Mouse (Mus musculus): ENCODE data around the gene Fam155a. TPM values are rescaled to one million over a fixed set of nuclear protein-coding genes. Genes with fewer than 3 reads are reported as not detected.

Gene Fam155a
- polyA plus RNA-seq, 2 experiments, result 1.1 to 2.1 TPM

DNA sequence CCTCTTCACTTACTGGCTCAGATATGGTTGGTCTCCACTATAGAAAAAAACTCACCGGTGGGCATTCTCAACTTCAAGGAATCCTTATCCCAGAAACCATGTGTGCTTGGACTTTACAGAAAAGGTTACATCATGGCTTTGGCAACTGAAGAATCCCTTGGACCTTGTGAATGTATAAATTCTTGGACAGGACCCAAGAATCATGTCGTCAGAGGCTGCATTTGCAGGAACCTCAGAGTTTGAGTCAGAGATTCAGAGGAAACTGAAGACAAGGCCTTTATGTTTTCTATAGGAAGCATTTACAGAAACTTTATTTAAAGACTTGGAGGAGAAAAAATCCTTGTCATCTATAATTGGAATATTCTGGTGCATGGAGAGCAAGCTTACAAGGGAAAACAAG is 475.9 kb downstream of the Fam155a start:
- Histone ChIP-seq H3K27me3 (ENCODE audit: control insufficient read depth, insufficient read depth, low read length) (no peaks in the 10 kb centered on the region), H3K36me3 (ENCODE audit: control insufficient read depth, insufficient read depth, low read length) (no peaks in the 10 kb centered on the region), H3K9ac (ENCODE audit: low read depth, low read length, severe bottlenecking) (no peak overlapping the region), H3K4me1 (ENCODE audit: control insufficient read depth, insufficient read depth, low read length) (no peaks in the 10 kb centered on the region), H3K4me3 (replicated peaks; ENCODE audit: low read length) (no peak overlapping the region), H3K27ac (replicated peaks; ENCODE audit: low read depth, low read length) (no peak overlapping the region), H3K9me3 (ENCODE audit: control insufficient read depth, low read length) (no peaks in the 10 kb centered on the region), H3K4me2 (replicated peaks; ENCODE audit: low read depth, low read length, severe bottlenecking) (no peak overlapping the region)
- no peak for TF ChIP-seq POLR2A (IDR thresholded peaks at IDR 0.05; ENCODE audit: borderline replicate concordance, extremely low read depth, insufficient read depth, insufficient read length)
- DNase-seq (ENCODE audit: low spot score), result peak; percentile 44
- WGBS, result 50% methylated on average over 2 of the region's 2 CpGs
- ATAC-seq (ENCODE audit: low FRiP score, low read depth), result peak; percentile 50; the same call in 1 of the 2 replicates

DNA sequence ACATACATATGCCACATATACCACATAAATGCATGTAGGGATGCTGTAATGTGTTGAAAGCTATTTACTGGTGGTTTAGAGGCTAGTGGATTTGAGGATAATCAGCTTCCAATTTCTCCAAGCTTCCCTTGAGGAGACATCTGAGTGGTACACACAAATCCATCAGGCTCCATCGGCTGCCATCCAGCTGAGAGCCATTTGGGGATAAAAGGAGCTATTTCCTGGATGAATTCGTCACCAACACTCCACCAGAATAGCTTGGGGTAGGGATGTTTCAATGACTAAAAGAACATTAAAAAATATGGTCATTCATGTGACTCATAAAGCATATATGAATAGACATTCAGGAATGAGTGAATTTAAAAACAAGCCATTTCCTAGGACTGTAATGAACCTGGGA is 478.4 kb downstream of the Fam155a start:
- Histone ChIP-seq H3K9ac (ENCODE audit: low read depth, low read length, severe bottlenecking) (no peak overlapping the region), H3K27me3 (ENCODE audit: control insufficient read depth, insufficient read depth, low read length) (no peaks in the 10 kb centered on the region), H3K27ac (replicated peaks; ENCODE audit: low read depth, low read length) (no peak overlapping the region), H3K4me2 (replicated peaks; ENCODE audit: low read depth, low read length, severe bottlenecking) (no peak overlapping the region), H3K9me3 (ENCODE audit: control insufficient read depth, low read length) (no peaks in the 10 kb centered on the region), H3K4me3 (replicated peaks; ENCODE audit: low read length) (no peak overlapping the region), H3K4me1 (ENCODE audit: control insufficient read depth, insufficient read depth, low read length) (no peaks in the 10 kb centered on the region), H3K36me3 (ENCODE audit: control insufficient read depth, insufficient read depth, low read length) (no peaks in the 10 kb centered on the region)
- no peak for TF ChIP-seq POLR2A (IDR thresholded peaks at IDR 0.05; ENCODE audit: borderline replicate concordance, extremely low read depth, insufficient read depth, insufficient read length)
- WGBS, result 45% methylated on average over 2 of the region's 2 CpGs
- ATAC-seq (ENCODE audit: low FRiP score, low read depth) (no peak), DNase-seq (ENCODE audit: low spot score) (no peak)

- Histone ChIP-seq H3K27ac (replicated peaks; ENCODE audit: low read depth, low read length) (no peak overlapping the region), H3K9me3 (ENCODE audit: control insufficient read depth, low read length) (no peaks in the 10 kb centered on the region), H3K9ac (ENCODE audit: low read depth, low read length, severe bottlenecking) (no peak overlapping the region), H3K36me3 (ENCODE audit: control insufficient read depth, insufficient read depth, low read length) (no peaks in the 10 kb centered on the region), H3K27me3 (ENCODE audit: control insufficient read depth, insufficient read depth, low read length) (no peaks in the 10 kb centered on the region), H3K4me3 (replicated peaks; ENCODE audit: low read length) (no peak overlapping the region), H3K4me2 (replicated peaks; ENCODE audit: low read depth, low read length, severe bottlenecking) (no peak overlapping the region), H3K4me1 (ENCODE audit: control insufficient read depth, insufficient read depth, low read length) (no peaks in the 10 kb centered on the region)
- DNase-seq (ENCODE audit: low spot score) (no peak), ATAC-seq (ENCODE audit: low FRiP score, low read depth) (no peak)
- TF ChIP-seq POLR2A (IDR thresholded peaks at IDR 0.05; ENCODE audit: borderline replicate concordance, extremely low read depth, insufficient read depth, insufficient read length), result no peak
- 63% methylated on average over 8 of the region's 8 CpGs for WGBS
These were observed 482.8 kb downstream of the Fam155a start for GRCm38 (mm10) chr8:9288015-9288729.

GRCm38 (mm10) chr8:9274117-9274516 is 496.8 kb downstream of the Fam155a start:
- H3K4me3 ChIP-seq (replicated peaks; ENCODE audit: low read length), result no peak overlapping the region
- no peak overlapping the region for H3K9ac ChIP-seq (ENCODE audit: low read depth, low read length, severe bottlenecking)
- WGBS, result 83% methylated on average over 8 of the region's 8 CpGs
- no peak for TF ChIP-seq POLR2A (IDR thresholded peaks at IDR 0.05; ENCODE audit: borderline replicate concordance, extremely low read depth, insufficient read depth, insufficient read length)
- no peak for ATAC-seq (ENCODE audit: low FRiP score, low read depth)
- H3K4me2 ChIP-seq (replicated peaks; ENCODE audit: low read depth, low read length, severe bottlenecking), result no peak overlapping the region
- no peaks in the 10 kb centered on the region for H3K36me3 ChIP-seq (ENCODE audit: control insufficient read depth, insufficient read depth, low read length)
- H3K4me1 ChIP-seq (ENCODE audit: control insufficient read depth, insufficient read depth, low read length), result no peaks in the 10 kb centered on the region
- no peak for DNase-seq (ENCODE audit: low spot score)
- no peaks in the 10 kb centered on the region for H3K9me3 ChIP-seq (ENCODE audit: control insufficient read depth, low read length)
- H3K27me3 ChIP-seq (ENCODE audit: control insufficient read depth, insufficient read depth, low read length), result no peaks in the 10 kb centered on the region
- no peak overlapping the region for H3K27ac ChIP-seq (replicated peaks; ENCODE audit: low read depth, low read length)

DNA sequence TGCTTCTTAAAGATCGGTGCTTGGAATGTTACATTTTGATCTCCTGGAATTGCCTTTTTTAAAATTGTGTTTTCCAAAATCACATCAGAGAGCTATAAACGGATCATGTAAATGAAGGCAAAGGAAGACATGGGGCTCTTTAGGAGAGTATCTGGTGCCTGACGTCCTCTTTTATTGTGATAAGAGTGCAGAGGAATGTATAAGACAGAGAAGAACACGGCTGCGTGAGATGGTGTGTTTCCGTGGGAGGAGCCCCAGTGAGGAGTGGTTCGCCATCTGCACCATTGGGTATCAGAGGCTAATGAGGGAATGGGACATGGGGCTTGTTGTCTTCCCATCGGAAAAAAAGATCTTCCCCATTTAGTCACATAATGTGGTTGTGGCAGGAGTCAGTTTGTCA is 506.6 kb downstream of the Fam155a start:
- H3K27me3 ChIP-seq (ENCODE audit: control insufficient read depth, insufficient read depth, low read length), result no peaks in the 10 kb centered on the region
- ATAC-seq (ENCODE audit: low FRiP score, low read depth), result no peak
- H3K36me3 ChIP-seq (ENCODE audit: control insufficient read depth, insufficient read depth, low read length), result no peaks in the 10 kb centered on the region
- WGBS, result 90% methylated on average over 8 of the region's 8 CpGs
- no peaks in the 10 kb centered on the region for H3K9me3 ChIP-seq (ENCODE audit: control insufficient read depth, low read length)
- no peaks in the 10 kb centered on the region for H3K4me1 ChIP-seq (ENCODE audit: control insufficient read depth, insufficient read depth, low read length)
- H3K4me3 ChIP-seq (replicated peaks; ENCODE audit: low read length), result no peak overlapping the region
- no peak overlapping the region for H3K4me2 ChIP-seq (replicated peaks; ENCODE audit: low read depth, low read length, severe bottlenecking)
- H3K27ac ChIP-seq (replicated peaks; ENCODE audit: low read depth, low read length), result no peak overlapping the region
- H3K9ac ChIP-seq (ENCODE audit: low read depth, low read length, severe bottlenecking), result no peak overlapping the region
- no peak for TF ChIP-seq POLR2A (IDR thresholded peaks at IDR 0.05; ENCODE audit: borderline replicate concordance, extremely low read depth, insufficient read depth, insufficient read length)
- no peak for DNase-seq (ENCODE audit: low spot score)
